Mouse (Mus musculus) forebrain, embryonic 12.5 days (tissue): ENCODE results near the gene Kpna7. TPM values are rescaled to one million over a fixed set of nuclear protein-coding genes. Genes with fewer than 3 reads are reported as not detected.
A peak's percentile ranks its signal among the peaks of the same experiment; 100 is the strongest.
"Not testable (repeated sequence)": the region's sequence is repeated elsewhere in the genome, so short reads cannot be mapped to it uniquely, and the experiment has no call there.

Experiments used
- ATAC-seq: fragments of 200-750 bp; cut with Nextera tagmentation; 2 replicates; pipeline ENCODE4 v1.8.0; 2017; ENCODE audit warnings: moderate TSS enrichment; ENCODE audit not compliant: low FRiP score
- H3K27ac ChIP-seq: fragments of 300-500 bp; sonication (generic); 2 replicates; pipeline ENCODE4 v1.5.1; 2016; ENCODE audit warnings: mild to moderate bottlenecking
- H3K27me3 ChIP-seq: fragments of 300-500 bp; sonication (generic); 2 replicates; pipeline ENCODE4 v1.6.1; 2016; ENCODE audit warnings: mild to moderate bottlenecking
- H3K36me3 ChIP-seq: fragments of 300-500 bp; sonication (generic); replicated peaks from 2 replicates; pipeline ENCODE4 v1.6.1; 2016; ENCODE audit warnings: mild to moderate bottlenecking
- H3K4me1 ChIP-seq: fragments of 300-500 bp; sonication (generic); 2 replicates; pipeline ENCODE4 v1.6.1; 2016
- H3K4me2 ChIP-seq: fragments of 300-500 bp; sonication (generic); 2 replicates; pipeline ENCODE4 v1.6.1; 2016; ENCODE audit warnings: mild to moderate bottlenecking, moderate library complexity
- H3K4me3 ChIP-seq: fragments of 300-500 bp; sonication (generic); replicated peaks from 2 replicates; pipeline ENCODE4 v1.5.1; 2016; ENCODE audit warnings: mild to moderate bottlenecking
- H3K9ac ChIP-seq: fragments of 300-500 bp; sonication (generic); 2 replicates; pipeline ENCODE4 v1.6.1; 2016; ENCODE audit warnings: mild to moderate bottlenecking
- H3K9me3 ChIP-seq: fragments of 300-500 bp; sonication (generic); 2 replicates; pipeline ENCODE4 v1.6.1; 2016
- WGBS: fragments of 180-500 bp; shearing (Covaris S2); methylation state at CpG from one replicate; pipeline ENCODE4 v1.1.7; 2016; 5-methylcytosine and 5-hydroxymethylcytosine counted together
- polyA plus RNA-seq: library from polyadenylated mRNA; unstranded; fragments of >200 nt; fragmentation: Nextera tagmentation; extraction: Ambion mirVana; gene quantifications from 2 replicates; pipeline ENCODE4 v1.2.1, GENCODE M21; 2016

The Kpna7 gene
- polyA plus RNA-seq, 1 experiment from 2014 or later, result not detected

DNA sequence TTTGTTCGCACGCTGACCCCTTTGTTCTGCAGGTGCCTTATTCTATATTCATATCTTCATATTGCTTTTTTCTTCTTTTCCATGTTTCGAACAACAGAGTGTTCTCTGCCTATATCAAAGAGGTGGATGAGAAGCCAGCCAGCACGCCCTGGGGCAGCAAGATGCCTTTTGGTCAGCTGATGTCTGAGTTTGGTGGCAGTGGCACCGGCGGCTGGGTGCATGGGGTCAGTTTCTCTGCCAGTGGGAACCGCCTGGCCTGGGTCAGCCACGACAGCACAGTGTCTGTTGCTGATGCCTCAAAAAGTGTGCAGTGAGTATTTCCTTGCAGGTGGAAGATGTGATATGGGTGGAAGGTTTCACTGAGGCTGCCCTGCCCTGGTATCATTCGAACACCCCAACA, 17.1 kb upstream of the Kpna7 start:
- Histone ChIP-seq H3K4me2 (no peak overlapping the region), H3K27me3 (no peaks in the 10 kb centered on the region), H3K4me1 (no peaks in the 10 kb centered on the region), H3K9ac (no peak overlapping the region), H3K4me3 (no peak overlapping the region), H3K27ac (no peak overlapping the region), H3K36me3 (peaks cover 98% of the 10 kb centered on the region), H3K9me3 (no peaks in the 10 kb centered on the region)
- 93% methylated on average over 9 of the region's 9 CpGs for WGBS
- ATAC-seq, result no peak

DNA sequence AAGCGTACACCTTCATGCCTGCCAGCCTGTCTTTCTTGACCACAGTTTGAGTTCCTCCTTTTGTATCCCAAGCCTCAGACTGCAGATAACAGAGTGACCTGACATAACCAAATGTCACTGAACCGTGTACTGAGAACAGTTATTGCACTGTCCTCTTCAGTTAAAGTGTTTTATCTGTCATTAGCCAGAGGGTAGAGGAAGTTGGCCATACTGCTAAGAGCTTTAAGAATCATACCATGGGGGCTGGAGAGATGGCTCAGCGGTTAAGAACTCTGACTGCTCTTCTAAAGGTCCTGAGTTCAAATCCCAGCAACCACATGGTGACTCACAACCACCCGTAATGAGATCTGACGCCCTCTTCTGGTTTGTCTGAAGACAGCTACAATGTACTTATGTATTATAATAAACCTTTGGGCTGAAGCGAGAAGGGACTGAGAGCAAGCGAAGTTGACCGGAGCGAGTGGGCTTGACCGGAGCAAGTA, 14.6 kb upstream of the Kpna7 start:
- H3K27me3 ChIP-seq, result no peaks in the 10 kb centered on the region
- H3K4me3 ChIP-seq, result no peak overlapping the region
- H3K4me2 ChIP-seq, result no peak overlapping the region
- H3K27ac ChIP-seq, result no peak overlapping the region
- no peaks in the 10 kb centered on the region for H3K4me1 ChIP-seq
- no peak for ATAC-seq
- H3K9me3 ChIP-seq, result no peaks in the 10 kb centered on the region
- peaks cover 93% of the 10 kb centered on the region for H3K36me3 ChIP-seq
- H3K9ac ChIP-seq, result no peak overlapping the region
- 93% methylated on average over 10 of the region's 10 CpGs for WGBS

DNA sequence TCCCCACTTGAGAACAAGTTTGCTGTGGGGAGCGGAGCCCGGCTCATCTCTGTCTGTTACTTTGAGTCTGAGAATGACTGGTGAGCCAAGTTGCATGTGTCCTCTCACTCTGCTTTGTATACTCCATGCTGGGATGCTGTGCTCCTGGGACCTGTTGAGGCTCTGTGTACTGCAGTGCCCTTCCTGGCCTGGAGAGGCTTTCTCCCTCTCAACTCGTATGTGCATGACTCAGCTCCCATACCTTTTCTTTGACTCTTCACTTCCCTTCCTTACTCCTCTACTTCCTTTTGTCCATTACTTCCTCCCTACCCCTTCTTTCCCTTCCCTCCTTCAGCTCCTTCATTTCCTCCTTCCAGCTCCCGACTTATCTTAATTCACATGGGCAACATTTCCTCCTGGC, 12.4 kb upstream of the Kpna7 start:
- H3K9me3 ChIP-seq, result no peaks in the 10 kb centered on the region
- H3K4me1 ChIP-seq, result no peaks in the 10 kb centered on the region
- H3K4me3 ChIP-seq, result no peak overlapping the region
- no peak overlapping the region for H3K9ac ChIP-seq
- H3K27me3 ChIP-seq, result no peaks in the 10 kb centered on the region
- peaks cover 91% of the 10 kb centered on the region for H3K36me3 ChIP-seq
- no peak overlapping the region for H3K27ac ChIP-seq
- no peak overlapping the region for H3K4me2 ChIP-seq
- ATAC-seq, result no peak
- 84% methylated on average over 4 of the region's 4 CpGs for WGBS

DNA sequence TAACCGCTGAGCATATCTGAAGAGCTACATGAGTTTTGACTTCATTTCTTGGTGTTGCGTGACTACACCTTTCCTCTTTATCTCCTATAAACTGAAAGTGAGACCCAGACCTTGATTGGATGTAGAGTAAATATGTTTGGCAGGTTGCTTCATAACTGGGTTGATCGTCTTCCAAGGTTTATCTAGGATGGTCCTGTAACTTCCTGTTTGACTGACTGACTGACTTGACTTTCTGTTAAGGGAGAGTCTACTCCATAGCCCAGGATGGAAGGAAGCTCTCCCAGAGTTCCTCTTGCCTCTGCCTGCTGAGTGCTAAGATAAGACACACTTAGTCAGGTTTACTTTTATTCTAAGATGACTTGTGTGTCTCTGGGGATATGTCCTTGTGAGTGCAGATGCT, 6.0 kb upstream of the Kpna7 start:
- ATAC-seq, result no peak
- no peak overlapping the region for H3K27ac ChIP-seq
- H3K27me3 ChIP-seq, result no peaks in the 10 kb centered on the region
- no peak overlapping the region for H3K9ac ChIP-seq
- WGBS, result 96% methylated on average over 3 of the region's 3 CpGs
- no peaks in the 10 kb centered on the region for H3K9me3 ChIP-seq
- H3K4me3 ChIP-seq, result no peak overlapping the region
- peaks cover 3% of the 10 kb centered on the region for H3K4me1 ChIP-seq
- H3K36me3 ChIP-seq, result peaks cover 40% of the 10 kb centered on the region
- no peak overlapping the region for H3K4me2 ChIP-seq

DNA sequence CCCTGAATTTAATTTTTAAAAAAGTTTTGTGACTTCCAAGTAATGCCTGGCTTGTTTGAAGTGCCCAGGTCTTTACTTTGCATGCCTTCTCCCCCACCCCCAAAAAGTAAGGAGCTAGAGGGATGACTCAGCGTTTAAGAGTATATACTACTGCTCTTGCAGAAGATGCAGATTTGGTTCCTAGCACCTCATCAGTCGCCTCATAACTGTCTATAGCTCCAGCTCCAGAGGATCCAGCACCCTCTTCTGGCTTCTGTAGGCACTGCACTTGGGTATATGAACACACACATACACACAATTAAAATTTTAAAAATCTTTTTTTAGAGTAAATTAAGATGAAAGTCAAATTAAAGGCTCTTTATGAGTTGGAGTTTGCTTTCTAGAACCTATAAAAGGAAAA, 4.4 kb upstream of the Kpna7 start:
- Histone ChIP-seq H3K27ac (no peak overlapping the region), H3K4me2 (no peak overlapping the region), H3K9me3 (no peaks in the 10 kb centered on the region), H3K4me3 (no peak overlapping the region), H3K9ac (no peak overlapping the region), H3K4me1 (peaks cover 10% of the 10 kb centered on the region), H3K27me3 (no peaks in the 10 kb centered on the region), H3K36me3 (peaks cover 27% of the 10 kb centered on the region)
- WGBS, result 93% methylated on average over 2 of the region's 2 CpGs
- no peak for ATAC-seq

DNA sequence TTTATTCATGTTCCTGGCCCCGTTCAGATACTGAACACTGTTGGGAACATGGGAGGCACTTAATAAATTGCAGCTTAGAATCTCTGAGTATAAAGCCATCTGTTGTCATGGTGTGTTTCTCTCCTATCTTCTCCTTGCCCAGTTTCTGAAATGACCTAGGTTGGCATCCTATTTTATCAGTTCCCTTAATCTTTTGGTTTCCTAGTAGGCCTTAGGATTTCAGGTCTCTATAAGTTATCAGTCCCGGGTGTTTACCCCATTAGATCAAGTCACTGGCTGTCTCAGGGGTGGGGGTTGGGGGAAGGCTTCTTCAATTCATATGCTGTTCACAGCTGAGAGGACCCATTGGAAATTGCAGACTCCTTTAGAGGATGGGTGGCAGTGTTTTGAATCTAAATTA, 992 bp upstream of the Kpna7 start:
- H3K9ac ChIP-seq, result peak overlapping the region; percentile 90; the same call in 1 of the 2 replicates
- H3K4me2 ChIP-seq, result peak overlapping the region; percentile 91
- H3K4me3 ChIP-seq, result peak overlapping the region; percentile 78
- H3K36me3 ChIP-seq, result peaks cover 6% of the 10 kb centered on the region; the same call in 1 of the 2 replicates
- no peaks in the 10 kb centered on the region for H3K27me3 ChIP-seq
- H3K27ac ChIP-seq, result no peak overlapping the region
- H3K9me3 ChIP-seq, result no peaks in the 10 kb centered on the region
- H3K4me1 ChIP-seq, result peaks cover 10% of the 10 kb centered on the region
- no peak for ATAC-seq
- 85% methylated on average over 2 of the region's 2 CpGs for WGBS

DNA sequence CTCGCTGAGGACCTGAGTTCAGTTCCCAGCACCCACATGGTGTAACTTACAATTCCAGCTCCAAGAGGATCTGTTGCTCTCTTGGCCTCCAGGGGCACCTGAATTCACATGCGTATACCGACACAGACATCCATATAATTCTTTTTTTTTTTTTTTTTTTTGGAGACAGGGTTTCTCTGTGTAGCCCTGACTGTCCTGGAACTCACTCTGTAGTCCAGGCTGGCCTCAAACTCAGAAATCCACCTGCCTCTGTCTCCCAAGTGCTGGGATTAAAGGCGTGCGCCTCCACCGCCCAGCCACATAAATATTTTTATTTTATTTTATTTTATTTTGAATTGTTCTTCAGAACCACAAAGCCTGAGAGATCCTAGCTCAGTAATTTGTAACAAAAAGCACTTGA, 629 bp downstream of the Kpna7 start:
- 52% methylated on average over 6 of the region's 6 CpGs for WGBS
- H3K27ac ChIP-seq, result peak overlapping the region; percentile 83; the same call in 1 of the 2 replicates
- peak overlapping the region; percentile 78 for H3K4me3 ChIP-seq
- not testable (repeated sequence) for H3K4me1 ChIP-seq, H3K27me3 ChIP-seq, H3K9me3 ChIP-seq, H3K36me3 ChIP-seq
- peak overlapping the region; percentile 90 for H3K9ac ChIP-seq
- peak; percentile 28 for ATAC-seq
- peak overlapping the region; percentile 91 for H3K4me2 ChIP-seq

DNA sequence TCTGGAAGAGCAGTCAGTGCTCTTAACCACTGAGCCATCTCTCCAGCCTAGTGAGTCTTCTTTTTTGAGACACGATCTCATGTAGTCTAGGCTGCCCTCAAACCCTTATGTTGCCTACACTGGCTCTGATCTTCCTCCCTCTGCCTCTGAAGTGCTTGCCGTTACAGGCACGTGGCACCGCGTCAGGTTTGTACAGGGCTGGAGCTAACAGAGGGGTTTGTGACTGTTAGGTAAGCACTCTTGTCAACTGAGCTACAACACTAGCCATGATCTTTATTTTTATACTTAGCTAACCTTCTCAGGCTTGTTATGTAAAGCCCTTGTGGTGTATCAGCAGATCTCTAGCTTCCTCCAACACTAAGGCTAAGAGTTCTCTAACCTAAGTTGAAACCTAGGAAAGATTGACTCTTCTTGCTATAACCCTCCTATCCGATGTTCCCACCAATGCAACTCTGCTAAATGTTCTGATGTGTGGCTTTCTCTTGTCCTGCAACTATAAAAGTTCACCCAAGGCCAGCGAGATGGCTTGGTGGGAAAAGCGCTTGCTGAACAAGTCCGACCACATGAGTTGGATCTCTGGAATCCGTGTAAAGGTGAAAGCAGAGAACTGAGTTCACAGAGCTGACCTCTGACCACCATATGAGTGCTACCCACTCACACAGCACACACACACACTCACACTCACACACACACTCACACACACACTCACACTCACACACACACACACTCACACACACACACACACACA, 1.8 kb downstream of the Kpna7 start:
- no peak overlapping the region for H3K4me3 ChIP-seq
- H3K9ac ChIP-seq, result no peak overlapping the region
- no peak overlapping the region for H3K27ac ChIP-seq
- no peak overlapping the region for H3K4me2 ChIP-seq
- WGBS, result 92% methylated on average over 10 of the region's 10 CpGs
- H3K4me1 ChIP-seq, result peaks cover 10% of the 10 kb centered on the region
- ATAC-seq, result no peak
- H3K36me3 ChIP-seq, result 0 out of 2 replicates have a peak, but pooled peaks cover 3% of the 10 kb centered on the region
- no peaks in the 10 kb centered on the region for H3K9me3 ChIP-seq
- H3K27me3 ChIP-seq, result peaks cover 3% of the 10 kb centered on the region; the same call in 1 of the 2 replicates

DNA sequence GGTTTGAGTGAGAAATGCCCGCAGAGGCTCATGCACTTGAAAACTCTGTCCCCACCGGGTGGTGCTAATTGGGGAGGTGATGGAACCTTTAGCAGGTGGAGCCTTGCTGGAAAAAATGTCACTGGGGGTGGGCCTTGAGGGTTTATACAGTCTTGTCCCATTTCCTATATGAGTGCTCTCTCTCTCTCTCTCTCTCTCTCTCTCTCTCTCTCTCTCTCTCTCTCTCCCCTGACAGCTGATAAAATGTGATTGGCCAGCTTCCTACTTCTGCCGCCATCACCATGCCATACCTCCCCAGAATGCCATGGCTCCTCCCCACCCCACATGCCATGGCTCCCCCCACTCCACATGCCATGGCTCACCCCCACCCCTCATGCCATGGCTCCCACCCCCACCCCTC, 8.7 kb downstream of the Kpna7 start:
- no peak overlapping the region for H3K4me3 ChIP-seq
- ATAC-seq, result no peak
- 61% methylated on average over 3 of the region's 3 CpGs for WGBS
- H3K36me3 ChIP-seq, result no peaks in the 10 kb centered on the region
- peaks cover 3% of the 10 kb centered on the region; the same call in 1 of the 2 replicates for H3K27me3 ChIP-seq
- no peaks in the 10 kb centered on the region for H3K9me3 ChIP-seq
- no peak overlapping the region for H3K4me2 ChIP-seq
- H3K27ac ChIP-seq, result no peak overlapping the region
- no peaks in the 10 kb centered on the region for H3K4me1 ChIP-seq
- no peak overlapping the region for H3K9ac ChIP-seq

DNA sequence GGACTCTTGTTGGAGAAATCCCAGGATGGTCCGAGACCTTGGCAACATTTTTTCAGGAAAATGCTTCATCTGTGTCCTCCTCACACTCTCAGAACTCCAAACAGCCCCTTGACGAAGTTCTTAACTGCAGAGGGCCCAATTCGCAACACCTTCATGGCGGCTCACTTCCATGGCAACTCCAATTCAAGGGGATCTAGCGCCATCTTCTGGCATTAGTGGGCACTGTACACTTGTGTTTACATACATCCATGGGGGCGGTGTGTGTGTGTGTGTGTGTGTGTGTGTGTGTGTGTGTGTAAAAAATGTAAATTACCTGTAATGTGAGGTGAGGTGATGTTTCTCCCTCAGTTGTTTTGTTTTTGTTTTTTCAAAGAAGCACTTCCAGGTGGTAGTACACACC, 12.5 kb downstream of the Kpna7 start:
- Histone ChIP-seq H3K4me2 (no peak overlapping the region), H3K9ac (no peak overlapping the region), H3K27me3 (0 out of 2 replicates have a peak, but pooled peaks cover 3% of the 10 kb centered on the region), H3K27ac (no peak overlapping the region), H3K9me3 (no peaks in the 10 kb centered on the region), H3K4me1 (no peaks in the 10 kb centered on the region), H3K4me3 (no peak overlapping the region), H3K36me3 (no peaks in the 10 kb centered on the region)
- WGBS, result 60% methylated on average over 6 of the region's 6 CpGs
- no peak for ATAC-seq

DNA sequence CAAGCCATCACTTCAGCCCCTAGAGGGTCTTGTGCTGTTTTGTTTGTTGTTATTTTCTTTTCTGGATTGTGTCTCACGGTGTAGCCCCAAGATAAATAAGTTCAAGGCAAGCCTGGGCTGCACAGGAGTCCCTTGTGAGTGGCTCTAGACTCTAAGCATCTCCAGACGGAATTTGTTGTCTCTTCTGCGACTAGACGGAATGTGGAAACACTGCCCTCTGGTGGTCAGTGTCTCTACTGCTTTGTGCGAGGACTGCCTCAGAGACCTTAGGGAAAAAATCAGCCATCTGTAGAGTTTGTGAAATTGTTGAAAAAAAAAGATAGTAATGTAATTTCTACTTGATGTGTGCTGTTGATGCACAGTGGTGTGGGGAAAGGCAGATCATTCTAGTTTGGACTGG, 14.1 kb downstream of the Kpna7 start:
- Histone ChIP-seq H3K4me1 (no peaks in the 10 kb centered on the region), H3K9ac (no peak overlapping the region), H3K4me2 (no peak overlapping the region), H3K4me3 (no peak overlapping the region), H3K27ac (no peak overlapping the region), H3K27me3 (0 out of 2 replicates have a peak, but pooled peaks cover 3% of the 10 kb centered on the region), H3K36me3 (no peaks in the 10 kb centered on the region), H3K9me3 (no peaks in the 10 kb centered on the region)
- ATAC-seq, result peak; percentile 57; the same call in 1 of the 2 replicates
- WGBS, result 2% methylated on average over 5 of the region's 5 CpGs

DNA sequence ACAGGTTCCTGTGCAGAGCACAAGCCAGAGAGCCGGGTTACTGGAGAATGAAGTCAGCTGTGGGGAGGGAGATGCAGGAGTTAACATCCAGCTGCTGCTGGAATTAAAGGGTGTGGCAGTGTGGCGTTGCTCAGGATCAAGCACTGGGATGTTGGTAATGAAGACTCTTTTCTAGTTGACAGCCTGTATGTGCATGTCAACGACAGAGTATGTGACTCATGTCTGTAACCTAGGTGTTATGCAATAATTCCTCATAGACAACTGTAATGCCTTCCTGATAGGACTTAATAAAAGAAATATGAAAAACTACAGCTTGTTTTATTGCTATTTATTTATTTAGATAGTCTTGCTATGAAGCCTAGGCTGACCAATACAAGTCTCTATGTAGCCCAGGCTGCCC, 15.0 kb downstream of the Kpna7 start:
- Histone ChIP-seq H3K27ac (no peak overlapping the region), H3K4me1 (no peaks in the 10 kb centered on the region), H3K36me3 (no peaks in the 10 kb centered on the region), H3K9me3 (no peaks in the 10 kb centered on the region), H3K4me3 (no peak overlapping the region), H3K9ac (no peak overlapping the region), H3K27me3 (0 out of 2 replicates have a peak, but pooled peaks cover 3% of the 10 kb centered on the region), H3K4me2 (no peak overlapping the region)
- WGBS, result 64% methylated on average over 3 of the region's 3 CpGs
- ATAC-seq, result no peak

DNA sequence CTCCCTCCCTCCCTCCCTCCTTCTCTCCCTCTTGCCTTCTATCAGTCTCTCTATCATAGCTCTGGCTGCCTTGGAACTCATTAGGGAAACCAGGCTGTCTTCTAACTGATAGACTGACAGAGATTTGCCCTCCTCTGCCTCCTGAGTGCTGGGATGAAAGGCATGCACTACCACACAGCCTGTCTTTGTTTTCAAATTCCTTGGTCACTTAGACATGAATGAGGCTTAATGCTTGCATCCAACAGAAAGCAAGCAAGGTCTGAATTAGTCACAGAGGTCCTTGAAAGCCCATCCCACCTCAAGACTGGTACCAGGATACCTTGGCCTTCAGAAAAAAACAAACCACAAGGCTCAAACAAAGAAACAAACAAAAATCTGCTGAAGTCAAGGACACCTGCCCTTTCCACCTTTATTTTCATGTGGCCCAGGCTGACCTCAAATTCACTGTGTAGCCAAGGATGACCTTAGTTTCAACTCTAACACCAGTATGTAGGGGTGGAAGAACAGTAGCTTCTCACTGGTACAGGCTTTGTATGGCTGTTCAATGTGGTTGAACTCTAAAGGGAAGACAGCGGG, 19.0 kb downstream of the Kpna7 start:
- H3K4me3 ChIP-seq, result no peak overlapping the region
- 80% methylated on average over 1 of the region's 1 CpGs for WGBS
- H3K27ac ChIP-seq, result no peak overlapping the region
- H3K4me1 ChIP-seq, result no peaks in the 10 kb centered on the region
- 0 out of 2 replicates have a peak, but pooled peaks cover 3% of the 10 kb centered on the region for H3K27me3 ChIP-seq
- H3K36me3 ChIP-seq, result no peaks in the 10 kb centered on the region
- H3K9ac ChIP-seq, result no peak overlapping the region
- no peaks in the 10 kb centered on the region for H3K9me3 ChIP-seq
- no peak overlapping the region for H3K4me2 ChIP-seq
- no peak for ATAC-seq
